Mouse (Mus musculus) liver, adult 2 months (tissue): ENCODE data around the gene Gcc2.
"Not testable (repeated sequence)": the region's sequence is repeated elsewhere in the genome, so short reads cannot be mapped to it uniquely, and the experiment has no call there.

Experiments used
- CTCF ChIP-seq: fragments of 200-500 bp; IDR thresholded peaks from 2 replicates; pipeline ENCODE4 v1.5.1; 2011; ENCODE audit warnings: low read depth, low read length, control low read depth
- POLR2A ChIP-seq: fragments of 200-500 bp; IDR thresholded peaks from 2 replicates; pipeline ENCODE4 v1.6.1; 2011; ENCODE audit warnings: low read length, control low read depth; ENCODE audit not compliant: insufficient read depth; ENCODE audit errors: extremely low read depth

- not testable (repeated sequence) for TF ChIP-seq POLR2A, CTCF
Observed at GRCm38 (mm10) chr10:58327836-58328235, 72.5 kb downstream of the Gcc2 start.
